Mouse (Mus musculus): Measurements from ENCODE around the gene Get4.

DNA sequence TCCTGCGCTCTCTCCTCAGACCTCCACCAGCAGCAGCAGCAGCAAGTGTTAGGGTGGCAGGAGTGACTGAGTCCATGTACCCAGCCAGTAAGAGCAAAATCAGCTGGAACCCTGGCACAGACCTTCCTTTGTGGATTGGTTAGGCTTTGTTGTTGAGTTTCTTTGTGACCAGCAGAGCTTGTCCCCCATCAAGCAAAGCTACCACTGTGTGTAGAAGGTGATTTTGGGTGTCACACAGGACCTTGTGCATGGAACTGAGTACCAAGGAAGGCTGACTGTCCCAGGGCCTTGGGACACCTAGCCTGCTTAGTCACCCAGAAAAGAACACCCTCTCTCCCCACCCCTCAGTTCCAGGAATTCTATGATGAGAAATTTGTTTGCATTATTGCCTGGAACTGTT, 5.1 kb downstream of the Get4 start:
- TF ChIP-seq MAX (IDR thresholded peaks at IDR 0.05; ENCODE audit: low read length) (no peak), NELFE (IDR thresholded peaks at IDR 0.05; ENCODE audit: low read depth, low read length) (no peak), HCFC1 (IDR thresholded peaks at IDR 0.05; ENCODE audit: low read depth, low read length) (no peak), SMC3 (IDR thresholded peaks at IDR 0.05; ENCODE audit: low read depth, low read length) (no peak), POLR2AphosphoS2 (IDR thresholded peaks at IDR 0.05; ENCODE audit: low read depth, low read length) (no peak), CTCF (conservative IDR thresholded peaks at IDR 0.05 in 1 of 2, IDR thresholded peaks at IDR 0.05 in 1 of 2; ENCODE audit: low read depth in 2 of 2, low read length in 2 of 2) (no peak), RAD21 (IDR thresholded peaks at IDR 0.05; ENCODE audit: low read depth, low read length) (no peak), EP300 (IDR thresholded peaks at IDR 0.05; ENCODE audit: low read length) (no peak), ZMIZ1 (IDR thresholded peaks at IDR 0.05; ENCODE audit: low read depth, low read length) (no peak), CHD2 (IDR thresholded peaks at IDR 0.05; ENCODE audit: low read length) (no peak), E2F4 (IDR thresholded peaks at IDR 0.05; ENCODE audit: insufficient replicate concordance, low read depth, low read length) (no peak), USF1 (IDR thresholded peaks at IDR 0.05; ENCODE audit: low read depth, low read length) (no peak), POLR2A (IDR thresholded peaks at IDR 0.05; ENCODE audit: low read depth, low read length) (no peak), USF2 (conservative IDR thresholded peaks at IDR 0.05; ENCODE audit: low read depth, low read length) (no peak)
